Mouse (Mus musculus) embryonic facial prominence, embryonic 13.5 days (tissue): ENCODE measurements around the gene Tubg1. TPM values are rescaled to one million over a fixed set of nuclear protein-coding genes. Genes with fewer than 3 reads are reported as not detected.

ENCODE experiments used
- ATAC-seq: fragments of 200-750 bp; cut with Nextera tagmentation; 2 replicates; pipeline ENCODE4 v1.8.0; 2017; ENCODE audit warnings: low read depth; ENCODE audit not compliant: insufficient number of reproducible peaks, insufficient read depth, low FRiP score, low TSS enrichment
- H3K27ac ChIP-seq: fragments of 300-500 bp; sonication (generic); 2 replicates; pipeline ENCODE4 v1.5.1; 2015; ENCODE audit warnings: moderate library complexity, mild to moderate bottlenecking, inconsistent platforms
- H3K27me3 ChIP-seq: fragments of 300-500 bp; sonication (generic); 2 replicates; pipeline ENCODE4 v1.6.1; 2015; ENCODE audit warnings: mild to moderate bottlenecking, inconsistent platforms
- H3K36me3 ChIP-seq: fragments of 300-500 bp; sonication (generic); 2 replicates; pipeline ENCODE4 v1.6.1; 2015; ENCODE audit warnings: mild to moderate bottlenecking, inconsistent platforms
- H3K4me1 ChIP-seq: fragments of 300-500 bp; sonication (generic); 2 replicates; pipeline ENCODE4 v1.6.1; 2015; ENCODE audit warnings: inconsistent platforms
- H3K4me2 ChIP-seq: fragments of 300-500 bp; sonication (generic); 2 replicates; pipeline ENCODE4 v1.6.1; 2015; ENCODE audit warnings: moderate library complexity, mild to moderate bottlenecking, inconsistent platforms
- H3K4me3 ChIP-seq: fragments of 300-500 bp; sonication (generic); 2 replicates; pipeline ENCODE4 v1.5.1; 2015; ENCODE audit warnings: mild to moderate bottlenecking, inconsistent platforms
- H3K9ac ChIP-seq: fragments of 300-500 bp; sonication (generic); 2 replicates; pipeline ENCODE4 v1.6.1; 2015; ENCODE audit warnings: mild to moderate bottlenecking, inconsistent platforms
- H3K9me3 ChIP-seq: fragments of 300-500 bp; sonication (generic); 2 replicates; pipeline ENCODE4 v1.6.1; 2016; ENCODE audit warnings: inconsistent platforms
- WGBS: fragments of 180-500 bp; shearing (Covaris S2); methylation state at CpG from one replicate; pipeline ENCODE4 v1.1.7; 2015; ENCODE audit warnings: mixed read lengths; 5-methylcytosine and 5-hydroxymethylcytosine counted together
- polyA plus RNA-seq: library from polyadenylated mRNA; unstranded; fragments of >200 nt; fragmentation: Nextera tagmentation; extraction: Ambion mirVana; gene quantifications from 2 replicates; pipeline ENCODE4 v1.2.1, GENCODE M21; 2015

Gene Tubg1
- polyA plus RNA-seq, 1 experiment from 2014 or later, result 77.2 TPM

GRCm38 (mm10) chr11:101084246-101084645, 35.5 kb upstream of the Tubg1 start:
- H3K9me3 ChIP-seq, result no peaks in the 10 kb centered on the region
- no peak for ATAC-seq
- H3K9ac ChIP-seq, result 0 out of 2 replicates have a peak overlapping the region, but pooled peaks have one; percentile 88
- no peak overlapping the region for H3K27ac ChIP-seq
- H3K36me3 ChIP-seq, result peaks cover 27% of the 10 kb centered on the region
- H3K27me3 ChIP-seq, result peaks cover 26% of the 10 kb centered on the region
- no peak overlapping the region for H3K4me3 ChIP-seq
- WGBS, result 82% methylated on average over 14 of the region's 14 CpGs
- no peak overlapping the region; the same call in 1 of the 2 replicates for H3K4me2 ChIP-seq
- peaks cover 42% of the 10 kb centered on the region for H3K4me1 ChIP-seq

DNA sequence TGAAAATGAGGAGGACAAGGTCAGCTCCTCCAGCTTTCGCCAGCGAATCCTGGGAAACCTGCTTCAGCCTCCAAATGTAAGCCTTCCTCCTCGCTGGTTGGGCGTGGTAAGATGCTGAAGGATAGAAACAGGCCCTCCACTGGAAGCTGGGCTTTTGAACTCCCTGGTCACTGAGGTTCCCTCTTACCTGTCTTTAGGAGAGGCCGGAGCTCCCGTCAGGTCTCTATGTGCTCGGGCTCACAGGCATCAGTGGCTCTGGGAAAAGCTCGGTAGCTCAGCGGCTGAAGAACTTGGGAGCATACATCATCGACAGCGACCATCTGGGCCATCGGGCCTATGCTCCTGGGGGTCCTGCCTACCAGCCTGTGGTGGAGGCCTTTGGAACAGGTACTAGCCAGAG, 34.9 kb upstream of the Tubg1 start:
- WGBS, result 92% methylated on average over 12 of the region's 12 CpGs
- Histone ChIP-seq H3K4me1 (peaks cover 36% of the 10 kb centered on the region), H3K9me3 (no peaks in the 10 kb centered on the region), H3K4me2 (no peak overlapping the region), H3K27ac (0 out of 2 replicates have a peak overlapping the region, but pooled peaks have one; percentile 7), H3K36me3 (peaks cover 33% of the 10 kb centered on the region), H3K4me3 (no peak overlapping the region), H3K9ac (no peak overlapping the region), H3K27me3 (peaks cover 20% of the 10 kb centered on the region)
- ATAC-seq, result no peak

GRCm38 (mm10) chr11:101085617-101086322, 34.0 kb upstream of the Tubg1 start:
- H3K9me3 ChIP-seq, result no peaks in the 10 kb centered on the region
- no peak for ATAC-seq
- no peak overlapping the region for H3K4me3 ChIP-seq
- peaks cover 42% of the 10 kb centered on the region for H3K36me3 ChIP-seq
- H3K27me3 ChIP-seq, result peaks cover 10% of the 10 kb centered on the region
- H3K9ac ChIP-seq, result peak overlapping the region; percentile 88
- H3K27ac ChIP-seq, result no peak overlapping the region
- H3K4me2 ChIP-seq, result 0 out of 2 replicates have a peak overlapping the region, but pooled peaks have one; percentile 96
- H3K4me1 ChIP-seq, result peaks cover 35% of the 10 kb centered on the region
- WGBS, result 91% methylated on average over 18 of the region's 18 CpGs

DNA sequence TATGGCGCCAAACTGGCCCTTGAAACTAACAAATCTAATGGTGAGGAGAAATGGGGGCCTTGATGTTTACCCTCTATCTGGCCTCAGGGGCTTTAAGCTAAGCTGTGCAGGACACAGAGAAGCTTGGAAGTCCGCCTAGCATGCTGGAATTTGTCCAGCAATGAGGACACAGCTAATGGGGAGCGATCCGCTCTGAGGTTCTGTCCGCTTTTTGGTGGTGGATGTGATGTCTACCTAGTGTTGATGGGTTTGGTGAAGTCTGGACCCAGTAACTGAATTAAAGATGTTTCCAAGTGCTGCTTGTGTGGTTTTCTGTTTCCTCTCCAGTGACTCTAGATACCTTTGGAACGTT, 33.4 kb upstream of the Tubg1 start:
- no peak for ATAC-seq
- H3K4me2 ChIP-seq, result peak overlapping the region; percentile 96
- H3K27ac ChIP-seq, result peak overlapping the region; percentile 79; the same call in 1 of the 2 replicates
- peak overlapping the region; percentile 88 for H3K9ac ChIP-seq
- WGBS, result 84% methylated on average over 6 of the region's 6 CpGs
- H3K9me3 ChIP-seq, result no peaks in the 10 kb centered on the region
- H3K4me1 ChIP-seq, result peaks cover 35% of the 10 kb centered on the region
- peaks cover 5% of the 10 kb centered on the region for H3K27me3 ChIP-seq
- peaks cover 48% of the 10 kb centered on the region for H3K36me3 ChIP-seq
- H3K4me3 ChIP-seq, result peak overlapping the region; percentile 83

DNA sequence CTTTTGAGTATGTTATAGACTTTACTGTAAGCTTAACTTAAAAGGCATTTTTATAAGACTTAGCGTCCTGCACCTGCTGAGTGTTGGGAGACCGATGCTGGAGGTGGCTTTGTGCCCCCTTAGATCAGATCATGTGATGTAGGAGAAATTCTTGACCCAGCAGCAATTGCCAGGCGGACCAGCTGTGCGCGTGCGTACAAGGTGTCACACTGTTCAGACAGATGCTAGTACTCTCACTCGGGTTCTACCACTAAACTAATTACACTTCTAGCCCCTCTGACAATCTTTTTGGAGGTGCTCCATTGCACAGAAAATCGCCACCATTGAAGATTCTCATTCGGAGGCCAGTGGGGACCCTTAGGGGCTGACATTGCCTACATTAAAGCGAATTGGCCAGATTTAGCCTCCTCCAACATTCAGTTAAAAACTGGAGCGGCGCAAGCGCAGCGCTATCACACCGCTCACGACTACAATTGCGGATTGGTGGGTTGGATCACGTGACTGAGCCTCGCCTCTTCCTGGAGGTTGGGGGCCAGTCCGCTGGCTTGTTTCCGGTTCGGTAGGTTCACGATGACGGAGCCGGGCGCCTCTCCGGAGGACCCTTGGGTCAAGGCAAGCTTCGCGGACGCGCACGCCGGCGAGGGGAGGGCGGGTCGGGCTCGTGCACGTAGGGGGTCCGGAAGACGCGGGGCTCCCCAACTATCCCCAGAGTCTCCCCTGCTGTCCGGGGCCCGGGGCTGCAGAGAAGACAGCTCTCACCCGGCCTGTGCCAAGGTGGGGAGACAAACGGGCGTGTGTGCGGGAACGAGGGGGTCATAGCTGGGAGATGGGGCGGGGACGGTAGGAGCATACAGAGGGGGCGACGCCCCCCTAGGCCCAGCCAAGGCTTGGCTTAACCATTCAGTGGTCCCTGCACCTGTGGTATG, 32.7 kb upstream of the Tubg1 start, which contains the start of gene Mlx:
Mlx (plus strand) TSS at position 522 of the 926 bp plus-strand sequence.
- 2% methylated on average over 52 of the region's 52 CpGs for WGBS
- Histone ChIP-seq H3K4me1 (peaks cover 30% of the 10 kb centered on the region), H3K36me3 (peaks cover 55% of the 10 kb centered on the region), H3K27me3 (no peaks in the 10 kb centered on the region), H3K4me3 (peak within 1 kb of the TSS; percentile 83), H3K27ac (peak within 1 kb of the TSS; percentile 79), H3K9me3 (no peaks in the 10 kb centered on the region), H3K4me2 (peak within 1 kb of the TSS; percentile 96), H3K9ac (peak within 1 kb of the TSS; percentile 88)
- peak; percentile 76 for ATAC-seq

GRCm38 (mm10) chr11:101087682-101088055, 32.1 kb upstream of the Tubg1 start:
- ATAC-seq, result no peak
- peak overlapping the region; percentile 79 for H3K27ac ChIP-seq
- peaks cover 61% of the 10 kb centered on the region for H3K36me3 ChIP-seq
- no peaks in the 10 kb centered on the region for H3K27me3 ChIP-seq
- H3K9ac ChIP-seq, result peak overlapping the region; percentile 88
- no peaks in the 10 kb centered on the region for H3K9me3 ChIP-seq
- H3K4me3 ChIP-seq, result peak overlapping the region; percentile 83
- H3K4me2 ChIP-seq, result peak overlapping the region; percentile 96
- H3K4me1 ChIP-seq, result peaks cover 30% of the 10 kb centered on the region
- 7% methylated on average over 8 of the region's 8 CpGs for WGBS

- Histone ChIP-seq H3K9ac (no peak overlapping the region), H3K4me2 (no peak overlapping the region), H3K27me3 (no peaks in the 10 kb centered on the region), H3K9me3 (no peaks in the 10 kb centered on the region), H3K36me3 (peaks cover 68% of the 10 kb centered on the region), H3K4me1 (peaks cover 34% of the 10 kb centered on the region), H3K27ac (no peak overlapping the region), H3K4me3 (no peak overlapping the region)
- 94% methylated on average over 1 of the region's 1 CpGs for WGBS
- ATAC-seq, result no peak
Measured at GRCm38 (mm10) chr11:101089931-101090330, 29.8 kb upstream of the Tubg1 start.

DNA sequence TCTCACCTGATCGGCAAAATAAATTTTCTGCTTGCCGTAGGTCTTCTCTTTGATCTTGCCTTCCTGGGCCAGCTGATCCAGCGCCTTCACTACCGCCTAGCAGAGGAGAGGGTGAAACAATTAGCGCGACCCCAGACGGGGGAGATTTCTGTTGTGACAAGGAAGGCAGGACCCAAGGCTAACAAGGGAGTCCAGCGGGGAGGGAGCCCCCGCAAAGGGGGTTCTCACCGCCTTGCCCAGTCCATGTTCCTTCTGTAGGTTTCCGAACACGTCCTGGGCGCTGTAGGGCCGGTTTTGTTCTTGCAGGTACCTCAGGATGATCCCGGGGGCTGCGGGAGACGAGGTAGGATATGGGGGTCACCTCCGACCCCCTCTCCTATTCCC, 24.8 kb upstream of the Tubg1 start:
- no peaks in the 10 kb centered on the region for H3K9me3 ChIP-seq
- H3K4me1 ChIP-seq, result peaks cover 17% of the 10 kb centered on the region
- under 1% methylated on average over 18 of the region's 18 CpGs for WGBS
- H3K27me3 ChIP-seq, result no peaks in the 10 kb centered on the region
- H3K4me2 ChIP-seq, result peak overlapping the region; percentile 76
- H3K9ac ChIP-seq, result peak overlapping the region; percentile 75
- ATAC-seq, result no peak; the same call in 1 of the 2 replicates
- peak overlapping the region; percentile 66 for H3K4me3 ChIP-seq
- H3K27ac ChIP-seq, result peak overlapping the region; percentile 63; the same call in 1 of the 2 replicates
- peaks cover 71% of the 10 kb centered on the region for H3K36me3 ChIP-seq

DNA sequence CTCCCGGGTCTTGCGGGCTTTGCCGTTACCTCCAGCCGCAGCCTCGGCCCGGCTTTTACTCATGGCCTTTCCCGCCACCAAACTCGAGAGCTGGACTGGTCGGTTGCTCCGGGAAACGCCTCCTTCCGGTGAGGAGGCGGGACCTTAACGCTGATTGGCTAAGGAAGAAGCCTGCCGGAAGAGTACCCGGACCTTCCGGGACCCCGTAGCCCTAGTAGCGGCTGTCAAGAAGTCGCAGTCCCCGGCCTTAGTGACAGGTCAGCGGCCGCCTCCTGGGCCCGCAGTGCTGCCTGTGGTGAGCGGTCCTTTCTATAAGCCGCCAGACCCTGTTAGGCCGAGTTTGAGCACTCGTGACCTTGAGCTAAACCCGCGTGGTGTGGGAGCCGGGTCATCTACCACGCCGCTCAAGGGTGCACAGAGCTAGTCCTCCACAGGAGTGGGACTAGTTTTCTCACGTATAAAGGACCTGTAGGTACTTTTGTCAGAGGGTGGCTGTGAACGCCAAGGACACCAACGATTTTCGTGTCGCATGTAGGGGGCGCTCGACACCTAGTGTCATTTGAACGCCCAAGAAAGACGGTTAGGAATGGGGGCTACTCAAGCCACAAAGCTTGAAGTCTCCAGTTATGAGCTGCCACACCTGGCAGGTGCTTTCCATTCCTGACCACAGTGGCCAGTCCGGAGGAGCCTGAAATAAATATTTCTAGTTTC, 24.3 kb upstream of the Tubg1 start, which contains the start of gene Psmc3ip:
Psmc3ip (minus strand) TSS at position 123 of the 711 bp plus-strand sequence.
- ATAC-seq, result peak; percentile 93
- Histone ChIP-seq H3K36me3 (peaks cover 71% of the 10 kb centered on the region), H3K4me2 (peak within 1 kb of the TSS; percentile 76), H3K9me3 (no peaks in the 10 kb centered on the region), H3K27me3 (no peaks in the 10 kb centered on the region), H3K27ac (peak within 1 kb of the TSS; percentile 63), H3K9ac (peak within 1 kb of the TSS; percentile 75), H3K4me1 (peaks cover 17% of the 10 kb centered on the region), H3K4me3 (peak within 1 kb of the TSS; percentile 66)
- WGBS, result under 1% methylated on average over 43 of the region's 43 CpGs

- Histone ChIP-seq H3K9me3 (no peaks in the 10 kb centered on the region), H3K27ac (no peak overlapping the region), H3K36me3 (peaks cover 68% of the 10 kb centered on the region), H3K4me1 (peaks cover 17% of the 10 kb centered on the region), H3K27me3 (no peaks in the 10 kb centered on the region), H3K9ac (no peak overlapping the region), H3K4me3 (no peak overlapping the region), H3K4me2 (no peak overlapping the region)
- 94% methylated on average over 8 of the region's 8 CpGs for WGBS
- no peak for ATAC-seq
Measured at GRCm38 (mm10) chr11:101098231-101098630, 21.5 kb upstream of the Tubg1 start.

GRCm38 (mm10) chr11:101103011-101103410, 16.7 kb upstream of the Tubg1 start:
- H3K36me3 ChIP-seq, result peaks cover 70% of the 10 kb centered on the region
- H3K9ac ChIP-seq, result no peak overlapping the region; the same call in 1 of the 2 replicates
- H3K27ac ChIP-seq, result peak overlapping the region; percentile 58
- 77% methylated on average over 5 of the region's 5 CpGs for WGBS
- no peaks in the 10 kb centered on the region for H3K27me3 ChIP-seq
- H3K4me2 ChIP-seq, result 0 out of 2 replicates have a peak overlapping the region, but pooled peaks have one; percentile 2
- H3K4me1 ChIP-seq, result no peaks in the 10 kb centered on the region
- no peak overlapping the region for H3K4me3 ChIP-seq
- H3K9me3 ChIP-seq, result no peaks in the 10 kb centered on the region
- ATAC-seq, result no peak
